Mouse (Mus musculus): Measurements from ENCODE around the gene Nsa2. TPM values are rescaled to one million over a fixed set of nuclear protein-coding genes. Genes with fewer than 3 reads are reported as not detected.

Nsa2 gene
- polyA plus RNA-seq, 1 experiment from 2014 or later, result 51.0 TPM

DNA sequence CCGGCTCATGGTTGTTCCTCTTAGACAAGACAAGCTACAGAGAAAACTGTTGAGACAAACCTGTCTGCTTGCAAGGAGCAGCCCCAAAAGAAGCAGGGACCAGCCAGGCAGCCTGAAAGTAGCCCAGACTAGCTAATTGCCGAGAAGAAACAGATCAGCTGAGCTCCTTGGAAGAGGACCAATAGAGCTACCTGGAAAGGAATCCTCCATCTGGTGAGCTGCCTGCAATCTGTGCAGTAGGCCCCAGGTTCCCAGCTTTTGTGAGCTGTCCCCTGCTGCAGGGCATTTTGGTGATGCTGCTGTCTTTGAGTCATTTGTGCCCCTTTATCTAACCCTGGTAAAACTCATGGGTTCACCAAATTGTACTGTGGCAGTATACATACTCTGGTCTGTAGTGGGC lies 57.5 kb downstream of the Nsa2 start:
- no peak overlapping the region for H3K4me3 ChIP-seq
- H3K36me3 ChIP-seq, result peaks cover 11% of the 10 kb centered on the region; the same call in 1 of the 2 replicates
- DNase-seq (ENCODE audit: low spot score), result no peak
- 89% methylated on average over 2 of the region's 2 CpGs for WGBS
- H3K27ac ChIP-seq, result no peak overlapping the region
- H3K9me3 ChIP-seq, result no peaks in the 10 kb centered on the region
- peaks cover 7% of the 10 kb centered on the region; the same call in 1 of the 2 replicates for H3K4me1 ChIP-seq
- no peaks in the 10 kb centered on the region for H3K27me3 ChIP-seq (ENCODE audit: insufficient read depth, poor library complexity, severe bottlenecking)

Other genes with a start within 250 kb of the Nsa2 start
- gene Gcnt4, start 213.2 kb downstream of the Nsa2 start, polyA plus RNA-seq (2016; fragmentation: Nextera tagmentation; extraction: Ambion mirVana), result 0.28 and 0.49 TPM in 2 replicates
- gene 1700029F12Rik, start 103.6 kb downstream of the Nsa2 start, polyA plus RNA-seq (2016; fragmentation: Nextera tagmentation; extraction: Ambion mirVana), result not detected in 2 replicates
- 12.7 and 16.3 TPM in 2 replicates for gene Fam169a, start 70.7 kb downstream of the Nsa2 start, polyA plus RNA-seq (2016; fragmentation: Nextera tagmentation; extraction: Ambion mirVana)
- 1.9 and 3.1 TPM in 2 replicates for gene Gm6169, start 38.7 kb downstream of the Nsa2 start, polyA plus RNA-seq (2016; fragmentation: Nextera tagmentation; extraction: Ambion mirVana)
- 37.2 and 41.0 TPM in 2 replicates for gene Gfm2, start within 50 bp of the Nsa2 start, polyA plus RNA-seq (2016; fragmentation: Nextera tagmentation; extraction: Ambion mirVana)
- 23.3 and 24.9 TPM in 2 replicates for gene Hexb, start 60.4 kb upstream of the Nsa2 start, polyA plus RNA-seq (2016; fragmentation: Nextera tagmentation; extraction: Ambion mirVana)
- gene Enc1, start 103.2 kb upstream of the Nsa2 start, polyA plus RNA-seq (2016; fragmentation: Nextera tagmentation; extraction: Ambion mirVana), result 3.9 and 4.2 TPM in 2 replicates

Measured in heart, embryonic 10.5 days (tissue).